Mouse (Mus musculus): ENCODE data around the gene Pla2g4d. TPM values are rescaled to one million over a fixed set of nuclear protein-coding genes. Genes with fewer than 3 reads are reported as not detected.
"Not testable (repeated sequence)": the region's sequence is repeated elsewhere in the genome, so short reads cannot be mapped to it uniquely, and the experiment has no call there.

The Pla2g4d gene
- polyA plus RNA-seq, 1 experiment from 2014 or later = 0.07 TPM

DNA sequence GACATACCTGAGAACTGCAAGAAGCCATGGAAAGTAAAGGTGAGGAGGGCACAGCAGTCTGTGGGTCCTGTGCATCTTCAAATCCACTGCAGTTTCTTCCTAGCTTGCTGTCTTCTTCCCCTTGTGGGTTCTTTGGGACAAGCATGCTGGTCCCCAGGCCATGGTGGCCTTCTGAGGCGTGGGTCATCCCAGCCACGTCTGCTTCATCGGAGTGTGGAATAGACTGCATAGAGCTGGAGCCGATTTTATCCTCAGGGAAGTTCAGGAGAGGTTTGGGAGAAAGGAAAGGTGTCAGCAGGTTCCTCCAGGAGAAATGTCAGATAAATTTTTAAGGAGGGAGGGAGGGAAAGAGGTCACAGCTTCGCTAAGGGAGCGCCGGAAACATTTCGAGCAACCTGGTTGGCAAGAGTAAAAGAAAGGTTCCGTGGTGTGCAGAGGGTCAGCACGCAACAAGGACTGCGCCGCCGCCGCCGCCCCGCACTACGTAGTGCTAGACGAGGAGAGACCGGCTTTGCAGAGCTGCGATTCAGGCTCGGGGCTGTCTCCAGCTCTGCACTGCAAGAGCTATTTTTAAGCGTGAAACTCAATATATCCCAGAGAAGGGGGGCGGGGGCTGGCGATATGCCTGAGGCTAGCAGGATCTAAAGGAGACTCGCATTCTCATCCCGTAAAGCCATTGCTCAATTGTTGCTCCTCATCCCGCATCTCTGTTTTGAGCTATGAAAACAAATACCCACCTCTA is 44.1 kb downstream of the Pla2g4d start, which contains the start of gene Pla2g4e:
Pla2g4e (minus strand) TSS at position 657 of the 742 bp plus-strand sequence.
- no peak for TF ChIP-seq CTCF (IDR thresholded peaks at IDR 0.05; ENCODE audit: low read depth)
- 5% methylated on average over 27 of the region's 27 CpGs for WGBS
- Histone ChIP-seq H3K4me2 (ENCODE audit: low read length) (peak within 1 kb of the TSS; percentile 77), H3K27ac (no peak within 1 kb of the TSS), H3K4me3 (replicated peaks; ENCODE audit: low read depth, low read length) (peak within 1 kb of the TSS; percentile 31), H3K4me1 (replicated peaks; ENCODE audit: insufficient read depth, low read length) (no peaks in the 10 kb centered on the region), H3K9me3 (replicated peaks; ENCODE audit: low read length) (no peaks in the 10 kb centered on the region), H3K9ac (ENCODE audit: low read depth, low read length) (peak within 1 kb of the TSS; percentile 35; the same call in 1 of the 2 replicates), H3K27me3 (ENCODE audit: insufficient read depth, low read length) (no peaks in the 10 kb centered on the region), H3K36me3 (ENCODE audit: insufficient read depth, low read length) (no peaks in the 10 kb centered on the region)
- DNase-seq (ENCODE audit: low spot score) (peak; percentile 50), ATAC-seq (replicated peaks; ENCODE audit: low FRiP score, low read depth) (no peak)

DNA sequence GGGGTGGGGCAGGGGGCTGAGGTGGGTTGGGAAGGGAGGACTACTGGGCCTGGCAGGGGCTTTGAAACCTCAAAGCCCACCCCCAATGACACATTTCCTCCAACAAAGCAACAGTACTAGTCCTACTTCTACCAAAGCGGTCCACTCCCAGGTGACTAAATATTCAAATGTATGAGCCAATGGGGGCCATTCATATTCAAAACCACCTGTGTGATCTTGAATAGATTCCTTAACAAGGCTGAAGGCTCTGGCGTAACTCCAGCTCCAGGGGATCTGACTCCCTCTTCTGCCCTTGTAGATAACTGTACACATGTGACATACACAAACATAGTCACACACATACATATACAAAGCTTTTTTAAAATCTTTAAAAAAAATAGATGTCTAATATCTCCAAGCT is 45.0 kb downstream of the Pla2g4d start:
- 96% methylated on average over 2 of the region's 2 CpGs for WGBS
- H3K27me3 ChIP-seq (ENCODE audit: insufficient read depth, low read length) = no peaks in the 10 kb centered on the region
- DNase-seq (ENCODE audit: low spot score) (no peak), ATAC-seq (replicated peaks; ENCODE audit: low FRiP score, low read depth) (no peak)
- no peaks in the 10 kb centered on the region for H3K4me1 ChIP-seq (replicated peaks; ENCODE audit: insufficient read depth, low read length)
- H3K9ac ChIP-seq (ENCODE audit: low read depth, low read length) = no peak overlapping the region
- H3K27ac ChIP-seq = no peak overlapping the region
- H3K4me2 ChIP-seq (ENCODE audit: low read length) = no peak overlapping the region
- no peaks in the 10 kb centered on the region for H3K36me3 ChIP-seq (ENCODE audit: insufficient read depth, low read length)
- no peak for TF ChIP-seq CTCF (IDR thresholded peaks at IDR 0.05; ENCODE audit: low read depth)
- H3K4me3 ChIP-seq (replicated peaks; ENCODE audit: low read depth, low read length) = no peak overlapping the region
- H3K9me3 ChIP-seq (replicated peaks; ENCODE audit: low read length) = no peaks in the 10 kb centered on the region

DNA sequence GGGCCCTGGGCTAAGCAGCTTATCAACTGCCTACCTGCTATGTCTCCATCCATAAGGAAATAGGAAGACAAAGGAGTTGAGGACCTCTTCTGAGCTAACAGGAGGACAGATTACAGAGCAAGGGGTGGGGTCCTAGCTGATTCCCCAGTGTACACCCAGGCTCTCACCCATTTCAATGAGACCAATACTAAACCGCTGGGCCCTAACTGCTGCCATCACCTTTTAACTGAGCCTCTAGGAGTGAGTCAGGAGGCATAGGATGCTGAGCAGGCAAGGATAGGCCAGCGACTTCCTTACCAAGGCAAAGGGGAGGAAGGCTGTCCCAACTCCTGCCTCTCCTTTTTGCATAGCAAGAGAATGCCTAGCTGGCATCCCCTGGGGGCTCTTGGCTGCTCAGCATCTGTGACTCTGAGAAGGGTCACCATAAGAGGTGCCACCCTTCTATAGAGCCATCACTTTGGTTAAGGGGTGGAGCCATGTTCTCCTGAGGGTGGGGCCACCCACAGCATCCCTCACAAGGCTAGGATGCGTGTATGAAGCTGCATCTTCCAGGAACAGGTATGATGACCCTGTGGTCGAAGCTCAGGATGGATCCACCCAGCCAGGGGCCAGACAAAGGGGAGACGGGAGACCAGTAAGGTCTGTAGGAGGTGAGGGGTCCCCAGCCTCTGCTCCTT is 46.1 kb downstream of the Pla2g4d start:
- Histone ChIP-seq H3K9me3 (replicated peaks; ENCODE audit: low read length) (no peaks in the 10 kb centered on the region), H3K4me1 (replicated peaks; ENCODE audit: insufficient read depth, low read length) (no peaks in the 10 kb centered on the region), H3K4me2 (ENCODE audit: low read length) (no peak overlapping the region), H3K36me3 (ENCODE audit: insufficient read depth, low read length) (no peaks in the 10 kb centered on the region), H3K4me3 (replicated peaks; ENCODE audit: low read depth, low read length) (no peak overlapping the region), H3K27me3 (ENCODE audit: insufficient read depth, low read length) (no peaks in the 10 kb centered on the region), H3K27ac (no peak overlapping the region), H3K9ac (ENCODE audit: low read depth, low read length) (no peak overlapping the region)
- no peak for DNase-seq (ENCODE audit: low spot score)
- no peak for ATAC-seq (replicated peaks; ENCODE audit: low FRiP score, low read depth)
- no peak for TF ChIP-seq CTCF (IDR thresholded peaks at IDR 0.05; ENCODE audit: low read depth)
- WGBS = 78% methylated on average over 5 of the region's 5 CpGs

DNA sequence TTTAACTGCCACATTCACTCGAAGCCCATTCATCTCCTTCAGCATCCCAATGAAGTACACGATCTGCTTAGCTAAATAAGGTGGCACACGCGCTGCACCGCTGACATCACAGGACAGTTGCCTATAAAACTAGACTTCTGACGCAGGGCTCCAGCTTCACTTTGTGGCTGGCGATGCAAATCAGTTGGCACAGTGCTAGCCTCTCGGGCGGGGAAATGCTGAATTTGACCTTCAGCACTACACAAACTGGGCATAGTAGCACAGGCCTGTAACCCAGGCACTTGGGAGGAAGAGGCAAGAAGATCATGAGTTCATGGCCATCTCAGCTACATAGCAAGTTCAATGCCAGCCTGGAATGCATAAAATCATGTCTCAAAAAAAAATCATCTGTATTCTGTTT is 50.3 kb downstream of the Pla2g4d start:
- not testable (repeated sequence) for ATAC-seq (replicated peaks; ENCODE audit: low FRiP score, low read depth); H3K9me3 ChIP-seq (replicated peaks; ENCODE audit: low read length); H3K9ac ChIP-seq (ENCODE audit: low read depth, low read length); DNase-seq (ENCODE audit: low spot score); H3K27me3 ChIP-seq (ENCODE audit: insufficient read depth, low read length); H3K4me2 ChIP-seq (ENCODE audit: low read length); H3K36me3 ChIP-seq (ENCODE audit: insufficient read depth, low read length); H3K4me3 ChIP-seq (replicated peaks; ENCODE audit: low read depth, low read length); H3K4me1 ChIP-seq (replicated peaks; ENCODE audit: insufficient read depth, low read length); H3K27ac ChIP-seq
- WGBS = 88% methylated on average over 7 of the region's 9 CpGs

DNA sequence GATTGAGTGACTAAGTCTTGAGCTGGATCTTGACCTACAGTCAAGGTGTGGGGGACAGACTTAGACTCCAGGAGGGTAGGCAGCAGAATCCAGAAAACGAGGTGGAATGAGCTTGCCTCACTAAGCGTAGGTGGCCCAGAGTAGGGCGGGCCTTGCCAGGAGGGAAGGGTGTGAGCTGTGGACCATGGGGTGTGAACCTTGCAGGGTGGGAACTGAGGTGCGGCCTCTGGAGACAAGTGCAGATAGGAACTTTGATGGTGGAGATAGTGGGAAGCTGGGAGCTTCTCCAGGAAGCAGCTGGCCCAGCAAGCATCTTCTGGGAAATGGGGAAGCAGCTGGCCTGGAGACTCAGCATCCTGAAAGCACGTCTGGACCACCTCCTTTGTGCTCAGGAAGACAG is 51.2 kb downstream of the Pla2g4d start:
- DNase-seq (ENCODE audit: low spot score) (no peak), ATAC-seq (replicated peaks; ENCODE audit: low FRiP score, low read depth) (no peak)
- H3K36me3 ChIP-seq (ENCODE audit: insufficient read depth, low read length) = no peaks in the 10 kb centered on the region
- no peak for TF ChIP-seq CTCF (IDR thresholded peaks at IDR 0.05; ENCODE audit: low read depth)
- H3K9me3 ChIP-seq (replicated peaks; ENCODE audit: low read length) = no peaks in the 10 kb centered on the region
- H3K27ac ChIP-seq = no peak overlapping the region
- H3K27me3 ChIP-seq (ENCODE audit: insufficient read depth, low read length) = no peaks in the 10 kb centered on the region
- no peak overlapping the region for H3K4me2 ChIP-seq (ENCODE audit: low read length)
- H3K4me3 ChIP-seq (replicated peaks; ENCODE audit: low read depth, low read length) = no peak overlapping the region
- 78% methylated on average over 5 of the region's 5 CpGs for WGBS
- H3K4me1 ChIP-seq (replicated peaks; ENCODE audit: insufficient read depth, low read length) = no peaks in the 10 kb centered on the region
- H3K9ac ChIP-seq (ENCODE audit: low read depth, low read length) = no peak overlapping the region

DNA sequence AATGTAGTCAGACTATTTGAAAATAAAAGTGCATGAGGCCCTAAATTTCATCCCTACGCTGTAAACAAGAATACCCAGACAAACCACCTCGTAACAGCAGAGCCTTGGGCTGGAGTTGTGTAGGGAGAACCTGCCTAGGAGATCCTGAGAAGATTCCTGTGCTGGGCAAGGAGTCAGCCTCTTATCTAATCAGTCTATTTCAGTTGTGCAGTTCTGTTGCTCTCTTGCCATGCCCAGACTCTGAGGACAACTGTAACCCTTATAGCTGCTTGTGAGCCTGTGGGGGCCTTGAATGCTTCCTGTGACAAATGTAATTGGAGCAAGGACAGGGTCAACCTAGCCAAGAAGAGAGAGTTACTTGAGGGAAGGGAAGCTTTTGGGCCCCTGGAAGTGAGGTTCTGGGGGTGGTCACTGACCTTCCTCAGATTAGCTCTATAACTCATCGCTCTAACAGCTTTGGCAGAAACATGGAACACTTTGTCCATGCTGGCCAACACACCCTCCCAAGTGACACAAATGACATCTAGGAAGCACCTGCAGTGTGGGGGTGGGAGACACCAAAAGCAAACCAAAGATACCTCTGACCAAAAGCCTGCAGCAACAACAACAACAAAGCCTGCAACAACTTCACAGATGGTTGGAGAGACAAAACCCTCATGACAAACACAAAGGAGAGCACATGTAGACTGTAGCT is 52.9 kb downstream of the Pla2g4d start:
- no peaks in the 10 kb centered on the region for H3K4me1 ChIP-seq (replicated peaks; ENCODE audit: insufficient read depth, low read length)
- H3K9ac ChIP-seq (ENCODE audit: low read depth, low read length) = no peak overlapping the region
- no peak overlapping the region for H3K4me3 ChIP-seq (replicated peaks; ENCODE audit: low read depth, low read length)
- no peak for ATAC-seq (replicated peaks; ENCODE audit: low FRiP score, low read depth)
- no peak overlapping the region for H3K4me2 ChIP-seq (ENCODE audit: low read length)
- no peak overlapping the region for H3K27ac ChIP-seq
- no peak for TF ChIP-seq CTCF (IDR thresholded peaks at IDR 0.05; ENCODE audit: low read depth)
- no peak for DNase-seq (ENCODE audit: low spot score)
- WGBS = 85% methylated on average over 3 of the region's 3 CpGs
- H3K27me3 ChIP-seq (ENCODE audit: insufficient read depth, low read length) = no peaks in the 10 kb centered on the region
- H3K9me3 ChIP-seq (replicated peaks; ENCODE audit: low read length) = no peaks in the 10 kb centered on the region
- no peaks in the 10 kb centered on the region for H3K36me3 ChIP-seq (ENCODE audit: insufficient read depth, low read length)

Measured in kidney, postnatal 0 days (tissue).